Mouse (Mus musculus) brain, adult 2 months (tissue): ENCODE measurements around the gene Creg1.
"Not testable (repeated sequence)": the region's sequence is repeated elsewhere in the genome, so short reads cannot be mapped to it uniquely, and the experiment has no call there.

Source experiments
- DNase-seq: peaks from one replicate; pipeline ENCODE4 v3.0.0; 2011; ENCODE audit warnings: low read depth, low spot score

The Creg1 gene

GRCm38 (mm10) chr1:165751838-165752237 is 11.7 kb upstream of the Creg1 start:
- DNase-seq = no peak

GRCm38 (mm10) chr1:165754205-165754604 is 9.3 kb upstream of the Creg1 start:
- DNase-seq = no peak

GRCm38 (mm10) chr1:165755194-165755593 is 8.4 kb upstream of the Creg1 start:
- DNase-seq = no peak

- DNase-seq = no peak
Measured at GRCm38 (mm10) chr1:165761522-165762305, 1.8 kb upstream of the Creg1 start.

GRCm38 (mm10) chr1:165762498-165762897 is 1.0 kb upstream of the Creg1 start:
- DNase-seq = not testable (repeated sequence)

- no peak for DNase-seq
Measured at GRCm38 (mm10) chr1:165762914-165763634, 472 bp upstream of the Creg1 start.

GRCm38 (mm10) chr1:165764571-165764970 is 1.0 kb downstream of the Creg1 start:
- no peak for DNase-seq

GRCm38 (mm10) chr1:165765041-165765440 is 1.5 kb downstream of the Creg1 start:
- no peak for DNase-seq

- no peak for DNase-seq
Measured at GRCm38 (mm10) chr1:165765651-165766294, 2.2 kb downstream of the Creg1 start.

GRCm38 (mm10) chr1:165766295-165766890 is 2.8 kb downstream of the Creg1 start:
- DNase-seq = no peak

- DNase-seq = no peak
Measured at GRCm38 (mm10) chr1:165768894-165769512, 5.5 kb downstream of the Creg1 start.

GRCm38 (mm10) chr1:165770181-165770759 is 6.7 kb downstream of the Creg1 start:
- DNase-seq = no peak

- peak; percentile 66 for DNase-seq
Measured at GRCm38 (mm10) chr1:165771491-165771897, 7.9 kb downstream of the Creg1 start.

- DNase-seq = no peak
Measured at GRCm38 (mm10) chr1:165771998-165772397, 8.5 kb downstream of the Creg1 start.

GRCm38 (mm10) chr1:165775518-165776294 is 12.2 kb downstream of the Creg1 start:
- peak; percentile 77 for DNase-seq

GRCm38 (mm10) chr1:165779954-165780585 is 16.5 kb downstream of the Creg1 start:
- peak; percentile 60 for DNase-seq

GRCm38 (mm10) chr1:165780586-165781111 is 17.1 kb downstream of the Creg1 start:
- DNase-seq = no peak

- DNase-seq = no peak
Measured at GRCm38 (mm10) chr1:165781426-165781825, 17.9 kb downstream of the Creg1 start.

- no peak for DNase-seq
Measured at GRCm38 (mm10) chr1:165781911-165782310, 18.4 kb downstream of the Creg1 start.

- DNase-seq = no peak
Measured at GRCm38 (mm10) chr1:165786296-165786695, 22.8 kb downstream of the Creg1 start.
